Mouse (Mus musculus) erythroblast, embryonic 14.5 days (primary cell): ENCODE results near the gene Preb.

Experiments used
- GATA1 ChIP-seq: IDR thresholded peaks from 2 replicates; pipeline ENCODE4 v1.6.1; 2012; ENCODE audit warnings: low read length, inconsistent platforms, mixed read lengths
- TAL1 ChIP-seq: IDR thresholded peaks from 3 replicates; pipeline ENCODE4 v1.6.1; 2012; ENCODE audit warnings: low read length, inconsistent platforms, mixed read lengths

GRCm38 (mm10) chr5:30954065-30954464 lies 6.1 kb downstream of the Preb start:
- no peak for TF ChIP-seq GATA1
- TF ChIP-seq TAL1, result no peak
